Mouse (Mus musculus): ENCODE data around the gene Fam241a.
A peak's percentile ranks its signal among the peaks of the same experiment; 100 is the strongest.

Fam241a gene

GRCm38 (mm10) chr3:127895792-127896541 is at the start of gene Fam241a:
Gene Fam241a (minus strand): TSS chr3:127896324.
- DNase-seq (ENCODE audit: low spot score), result peak; percentile 76

- DNase-seq (ENCODE audit: low spot score), result no peak
Observed at GRCm38 (mm10) chr3:127932453-127932852, 36.3 kb upstream of the Fam241a start.

GRCm38 (mm10) chr3:127930326-127931012 is 34.3 kb upstream of the Fam241a start:
- DNase-seq (ENCODE audit: low spot score), result no peak

- no peak for DNase-seq (ENCODE audit: low spot score)
Observed at GRCm38 (mm10) chr3:127929921-127930320, 33.8 kb upstream of the Fam241a start.

- no peak for DNase-seq (ENCODE audit: low spot score)
Observed at GRCm38 (mm10) chr3:127926635-127927183, 30.6 kb upstream of the Fam241a start.

GRCm38 (mm10) chr3:127924464-127924863 is 28.3 kb upstream of the Fam241a start:
- DNase-seq (ENCODE audit: low spot score), result no peak

GRCm38 (mm10) chr3:127923183-127923582 is 27.1 kb upstream of the Fam241a start:
- no peak for DNase-seq (ENCODE audit: low spot score)

- DNase-seq (ENCODE audit: low spot score), result no peak
Observed at GRCm38 (mm10) chr3:127922125-127922524, 26.0 kb upstream of the Fam241a start.

GRCm38 (mm10) chr3:127917999-127918661 is 22.0 kb upstream of the Fam241a start:
- DNase-seq (ENCODE audit: low spot score), result no peak

GRCm38 (mm10) chr3:127917549-127917948 is 21.4 kb upstream of the Fam241a start:
- no peak for DNase-seq (ENCODE audit: low spot score)

- DNase-seq (ENCODE audit: low spot score), result no peak
Observed at GRCm38 (mm10) chr3:127915656-127916334, 19.7 kb upstream of the Fam241a start.

- no peak for DNase-seq (ENCODE audit: low spot score)
Observed at GRCm38 (mm10) chr3:127913885-127914709, 18.0 kb upstream of the Fam241a start.

GRCm38 (mm10) chr3:127909941-127910340 is 13.8 kb upstream of the Fam241a start:
- DNase-seq (ENCODE audit: low spot score), result no peak

- no peak for DNase-seq (ENCODE audit: low spot score)
Observed at GRCm38 (mm10) chr3:127894981-127895779, 944 bp downstream of the Fam241a start.

GRCm38 (mm10) chr3:127893902-127894301 is 2.2 kb downstream of the Fam241a start:
- no peak for DNase-seq (ENCODE audit: low spot score)

- DNase-seq (ENCODE audit: low spot score), result no peak
Observed at GRCm38 (mm10) chr3:127891906-127892305, 4.2 kb downstream of the Fam241a start.

GRCm38 (mm10) chr3:127890008-127890407 is 6.1 kb downstream of the Fam241a start:
- DNase-seq (ENCODE audit: low spot score), result no peak

- no peak for DNase-seq (ENCODE audit: low spot score)
Observed at GRCm38 (mm10) chr3:127889570-127889969, 6.6 kb downstream of the Fam241a start.

GRCm38 (mm10) chr3:127881684-127882083 is 14.4 kb downstream of the Fam241a start:
- no peak for DNase-seq (ENCODE audit: low spot score)

- no peak for DNase-seq (ENCODE audit: low spot score)
Observed at GRCm38 (mm10) chr3:127879968-127880367, 16.2 kb downstream of the Fam241a start.

Data from ovary, adult 18-20 months (tissue).